Mouse (Mus musculus) forelimb bud, embryonic 11.5 days (tissue): ENCODE measurements around the gene Rsph6a.

ENCODE experiments used
- DNase-seq: peaks from one replicate; pipeline ENCODE4 v3.0.0-alpha.2; 2012; ENCODE audit warnings: low read depth, low spot score

Gene Rsph6a

DNA sequence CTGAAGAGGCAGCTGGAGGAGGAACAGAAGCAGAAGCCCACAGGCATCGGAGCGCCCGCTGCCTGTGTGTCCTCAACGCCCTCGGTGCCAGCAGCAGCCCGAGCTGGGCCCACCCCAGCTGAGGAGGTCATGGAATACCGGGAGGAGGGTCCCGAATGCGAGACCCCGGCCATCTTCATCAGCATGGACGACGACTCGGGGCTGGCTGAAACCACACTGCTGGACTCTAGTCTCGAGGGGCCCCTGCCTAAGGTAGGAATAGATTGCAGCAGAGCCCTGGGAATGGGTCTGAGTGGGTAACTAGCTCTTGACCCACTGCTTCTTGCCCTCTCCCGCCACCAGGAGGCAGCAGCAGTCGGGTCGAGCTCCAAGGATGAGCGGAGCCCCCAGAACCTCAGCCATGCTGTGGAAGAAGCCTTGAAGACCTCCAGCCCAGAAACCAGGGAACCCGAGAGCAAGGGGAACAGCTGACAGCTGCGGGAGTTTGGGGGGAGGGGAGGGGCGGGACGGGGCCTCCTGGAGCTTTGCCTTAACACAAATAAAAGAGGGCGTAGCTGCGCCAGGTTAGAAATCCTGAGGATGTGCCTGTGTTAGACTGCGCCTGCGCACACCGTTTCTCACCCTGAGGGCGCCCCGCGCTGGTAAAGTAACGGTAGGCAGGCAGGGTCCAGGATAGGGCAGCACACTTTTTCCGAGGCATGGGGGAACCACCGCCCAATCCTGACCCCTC is at the start of gene Rsph6a:
TSS of gene Rsph6a (plus strand) at position 644 of the 730 bp plus-strand sequence.
- DNase-seq: peak; percentile 64

DNA sequence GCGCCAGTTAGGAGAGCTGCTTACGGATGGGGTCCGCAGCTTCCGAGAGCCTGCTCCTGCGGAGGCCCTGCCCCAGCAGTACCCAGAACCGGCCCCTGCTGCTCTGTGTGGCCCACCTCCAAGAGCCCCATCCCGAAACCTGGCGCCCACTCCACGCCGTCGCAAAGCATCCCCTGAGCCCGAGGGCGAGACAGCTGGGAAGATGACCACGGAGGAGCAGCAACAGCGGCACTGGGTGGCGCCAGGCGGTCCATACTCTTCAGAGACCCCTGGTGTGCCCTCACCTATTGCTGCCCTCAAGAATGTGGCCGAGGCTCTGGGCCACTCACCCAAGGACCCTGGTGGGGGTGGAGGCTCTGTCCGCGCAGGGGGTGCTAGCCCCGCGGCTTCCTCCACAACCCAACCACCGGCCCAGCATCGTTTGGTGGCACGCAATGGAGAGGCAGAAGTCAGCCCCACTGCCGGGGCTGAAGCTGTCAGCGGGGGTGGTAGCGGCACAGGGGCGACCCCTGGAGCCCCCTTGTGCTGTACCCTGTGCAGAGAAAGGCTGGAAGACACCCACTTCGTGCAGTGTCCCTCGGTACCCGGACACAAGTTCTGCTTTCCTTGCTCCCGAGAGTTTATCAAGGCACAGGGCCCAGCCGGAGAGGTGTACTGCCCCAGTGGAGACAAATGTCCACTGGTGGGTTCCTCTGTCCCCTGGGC is 48.9 kb upstream of the Rsph6a start:
- DNase-seq: no peak

DNA sequence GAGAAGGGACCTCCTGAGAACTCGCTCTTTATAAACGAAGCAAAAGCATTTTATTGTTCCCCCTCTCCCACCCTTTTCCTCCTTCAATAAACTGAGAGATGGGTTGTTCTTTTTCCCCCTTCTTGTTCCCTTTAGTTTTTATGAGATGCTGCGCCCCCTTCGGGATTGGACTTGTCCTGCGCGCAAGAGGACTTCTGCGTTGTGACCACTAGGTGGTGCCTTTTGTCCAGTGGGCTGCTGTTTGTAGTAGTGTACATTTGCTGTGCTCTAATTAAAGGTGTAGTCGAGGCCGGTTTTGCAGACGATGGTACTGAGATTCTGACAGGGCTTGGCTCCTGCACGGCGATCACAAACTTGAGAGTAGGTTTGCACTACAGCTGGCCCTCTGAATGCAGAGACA is 48.0 kb upstream of the Rsph6a start:
- peak; percentile 91 for DNase-seq

DNA sequence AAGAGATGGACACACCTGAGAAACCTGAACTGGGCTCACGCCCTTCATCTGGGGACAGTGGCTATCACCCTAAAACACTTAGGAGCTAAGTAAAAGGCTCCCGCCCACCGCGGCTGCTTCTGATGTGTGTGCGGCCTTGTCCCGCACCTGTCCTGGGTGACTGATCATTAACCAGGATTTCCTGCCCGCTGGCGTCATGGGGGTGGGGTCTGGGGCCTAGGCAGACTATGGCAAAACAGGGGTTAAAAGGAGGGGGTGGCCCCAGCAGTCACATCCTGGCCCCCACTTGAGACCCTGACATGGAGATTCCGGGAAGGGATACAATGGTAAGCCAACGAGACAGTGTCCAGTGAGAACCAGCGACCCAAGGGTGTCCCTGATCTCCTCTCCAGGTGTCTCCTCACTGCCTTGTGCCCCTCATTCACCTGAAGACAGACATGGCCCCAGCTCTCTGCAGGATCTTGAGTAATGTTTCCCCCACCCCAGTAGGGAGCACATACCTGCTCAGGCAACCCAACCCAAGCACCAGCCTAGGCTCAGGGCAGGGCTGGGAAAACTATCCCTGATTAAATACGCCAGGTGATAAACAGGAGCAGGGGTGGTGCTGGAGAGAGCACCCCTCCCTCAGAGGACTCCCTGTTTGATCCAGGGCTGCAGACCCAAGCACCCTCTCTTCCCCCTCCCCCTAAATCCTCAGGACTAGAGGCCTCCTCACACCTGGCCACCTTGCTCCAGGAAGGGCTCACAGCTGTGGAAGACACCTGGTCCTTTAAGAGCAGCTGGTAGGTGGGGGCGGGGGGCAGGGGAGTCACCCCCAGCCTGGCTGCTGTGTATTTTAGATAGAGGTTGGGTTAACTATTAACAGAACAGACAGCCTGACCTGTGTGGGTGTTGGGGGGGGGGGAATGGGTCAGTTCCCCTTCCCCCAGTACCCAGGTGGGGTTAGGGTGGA is 47.2 kb upstream of the Rsph6a start:
- no peak for DNase-seq

DNA sequence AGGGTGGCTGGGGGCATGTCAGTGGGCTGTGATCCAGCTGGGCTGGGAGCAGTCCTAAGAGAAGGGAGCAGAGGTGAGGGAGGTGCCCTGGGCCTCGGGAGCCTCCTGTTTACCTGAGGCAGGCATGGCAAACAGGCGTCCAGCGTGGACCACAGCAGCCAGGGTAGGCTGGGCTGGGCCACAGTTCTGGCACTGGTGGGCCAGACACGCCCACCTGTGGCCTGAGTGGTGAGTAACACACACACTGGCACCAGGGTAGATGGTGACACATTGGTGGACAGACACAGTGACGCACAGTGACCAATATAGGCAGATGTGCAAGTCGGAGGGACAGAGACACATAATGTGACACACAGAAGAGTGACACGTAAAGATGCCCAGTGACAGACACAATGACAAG is 43.9 kb upstream of the Rsph6a start:
- no peak for DNase-seq

DNA sequence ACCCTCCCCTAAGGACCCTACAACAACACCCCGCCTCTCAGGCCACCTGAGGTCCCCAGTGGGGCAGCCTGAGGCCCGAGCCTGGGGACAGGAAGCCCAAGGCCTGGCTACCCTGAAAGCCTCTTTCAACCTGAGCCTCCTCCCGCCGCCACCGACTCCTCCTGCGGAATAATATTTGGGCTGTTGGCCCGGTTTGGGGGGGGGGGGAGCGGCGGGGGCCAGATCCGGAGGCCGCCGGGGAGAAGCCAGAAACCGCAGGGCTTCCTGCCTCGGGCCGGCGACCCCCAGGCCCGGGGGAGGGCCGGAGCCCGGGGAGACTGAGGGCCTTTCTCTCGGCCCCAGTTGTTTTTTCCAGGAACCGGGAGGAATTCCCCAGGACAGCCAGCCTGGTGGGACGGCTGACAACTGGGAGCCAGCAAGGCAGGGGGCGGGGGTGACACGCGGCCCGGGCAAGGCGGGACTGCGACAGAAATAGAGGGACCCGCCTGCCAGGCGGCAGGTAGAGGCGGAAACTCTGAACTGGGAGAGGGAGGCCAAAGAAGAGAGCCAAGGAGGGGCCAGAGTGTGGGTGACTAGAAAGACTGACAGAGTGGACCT is 42.4 kb upstream of the Rsph6a start:
- no peak for DNase-seq

DNA sequence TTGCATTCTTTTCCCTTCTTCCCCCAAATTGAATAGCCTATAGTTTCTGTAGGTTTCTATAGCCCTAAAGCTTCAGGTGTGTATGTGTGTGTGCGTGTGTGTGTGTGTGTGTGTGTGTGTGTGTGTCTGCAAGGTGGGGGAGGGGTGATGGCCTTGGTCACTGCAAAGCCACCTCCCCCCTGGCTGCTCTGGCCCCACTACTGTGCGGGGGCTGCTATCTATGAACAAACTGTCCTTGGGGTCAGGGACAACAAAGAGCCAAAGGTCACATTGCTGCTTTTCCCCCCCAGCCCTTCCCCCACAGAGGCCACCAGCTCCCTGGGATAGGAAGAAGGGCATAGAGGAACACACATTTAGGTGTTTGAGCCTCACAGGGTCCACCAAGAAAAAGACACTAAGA is 41.6 kb upstream of the Rsph6a start:
- DNase-seq: no peak

DNA sequence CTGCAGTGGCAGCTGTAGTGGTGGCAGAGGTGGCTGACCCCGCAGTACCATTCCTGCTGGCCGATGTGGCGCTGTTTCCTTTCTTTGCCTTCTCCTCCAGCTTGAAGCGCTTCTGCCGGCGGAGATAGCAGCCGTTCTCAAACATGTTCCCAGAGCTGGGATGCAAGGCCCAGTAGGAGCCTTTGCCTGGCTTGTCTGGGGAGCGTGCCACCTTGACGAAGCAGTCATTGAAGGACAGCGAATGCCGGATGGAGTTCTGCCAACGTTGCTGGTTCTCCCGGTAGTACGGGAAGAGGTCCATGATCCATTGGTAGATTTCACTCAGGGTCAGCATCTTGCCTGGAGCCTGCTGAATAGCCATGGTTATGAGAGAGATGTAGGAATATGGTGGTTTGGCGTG is 40.0 kb upstream of the Rsph6a start:
- no peak for DNase-seq

DNA sequence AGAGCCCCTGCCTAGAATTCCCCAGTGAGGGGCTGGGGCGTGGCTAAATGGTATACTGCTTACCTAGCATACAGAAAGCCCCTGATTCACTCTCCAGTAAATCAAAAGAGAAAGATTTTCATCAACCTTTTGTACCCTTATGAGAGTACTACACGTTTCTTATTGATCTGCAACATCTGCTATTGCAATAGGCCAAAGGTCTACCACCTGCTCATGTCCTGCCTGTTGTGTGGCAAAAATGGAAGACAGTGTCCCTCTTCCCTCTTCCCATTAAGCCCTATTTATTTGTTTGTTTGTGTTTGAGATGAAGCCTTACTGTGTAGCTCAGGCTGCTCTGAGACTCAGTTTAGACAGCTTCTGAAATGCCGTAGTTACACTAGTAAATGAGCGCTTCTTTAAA is 38.4 kb upstream of the Rsph6a start:
- DNase-seq: no peak

DNA sequence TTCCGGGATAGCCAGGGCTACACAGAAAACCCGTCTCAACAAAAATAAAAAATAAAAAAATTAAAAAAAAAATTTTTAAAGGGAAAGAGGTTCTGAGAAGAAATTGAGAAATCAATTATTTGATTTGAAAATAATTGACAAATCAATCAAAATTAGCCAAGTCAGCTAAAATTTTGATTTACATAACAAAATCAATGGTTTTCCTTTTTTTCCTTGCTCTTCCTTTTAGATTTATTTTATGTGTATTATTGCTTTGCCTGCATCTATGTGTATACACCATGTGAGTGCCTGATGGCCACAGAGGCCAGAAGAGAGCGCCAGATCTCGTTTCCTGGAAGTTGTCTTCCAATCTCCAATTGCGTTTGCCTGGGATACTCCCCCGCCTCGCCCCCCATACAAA is 36.6 kb upstream of the Rsph6a start:
- DNase-seq: no peak

DNA sequence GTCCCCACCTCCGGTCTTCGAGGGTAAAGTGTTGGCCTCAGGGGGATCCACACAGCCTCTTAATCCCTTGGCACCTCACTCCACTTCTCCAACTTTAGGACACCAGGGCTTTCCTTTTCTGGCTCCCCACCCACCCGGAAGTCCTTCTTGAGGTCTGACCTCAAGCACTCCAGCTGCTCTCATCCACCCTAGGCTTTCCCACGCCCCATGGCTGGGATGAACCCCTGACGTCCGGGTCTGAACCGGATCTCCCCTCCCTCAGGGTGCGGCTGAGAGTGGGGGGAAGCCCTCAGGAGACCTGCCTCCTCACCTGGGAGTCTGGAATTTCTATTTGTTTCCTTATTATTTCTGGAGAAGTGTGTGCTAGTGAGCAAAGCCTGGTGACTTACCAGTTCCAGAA is 33.4 kb upstream of the Rsph6a start:
- no peak for DNase-seq

DNA sequence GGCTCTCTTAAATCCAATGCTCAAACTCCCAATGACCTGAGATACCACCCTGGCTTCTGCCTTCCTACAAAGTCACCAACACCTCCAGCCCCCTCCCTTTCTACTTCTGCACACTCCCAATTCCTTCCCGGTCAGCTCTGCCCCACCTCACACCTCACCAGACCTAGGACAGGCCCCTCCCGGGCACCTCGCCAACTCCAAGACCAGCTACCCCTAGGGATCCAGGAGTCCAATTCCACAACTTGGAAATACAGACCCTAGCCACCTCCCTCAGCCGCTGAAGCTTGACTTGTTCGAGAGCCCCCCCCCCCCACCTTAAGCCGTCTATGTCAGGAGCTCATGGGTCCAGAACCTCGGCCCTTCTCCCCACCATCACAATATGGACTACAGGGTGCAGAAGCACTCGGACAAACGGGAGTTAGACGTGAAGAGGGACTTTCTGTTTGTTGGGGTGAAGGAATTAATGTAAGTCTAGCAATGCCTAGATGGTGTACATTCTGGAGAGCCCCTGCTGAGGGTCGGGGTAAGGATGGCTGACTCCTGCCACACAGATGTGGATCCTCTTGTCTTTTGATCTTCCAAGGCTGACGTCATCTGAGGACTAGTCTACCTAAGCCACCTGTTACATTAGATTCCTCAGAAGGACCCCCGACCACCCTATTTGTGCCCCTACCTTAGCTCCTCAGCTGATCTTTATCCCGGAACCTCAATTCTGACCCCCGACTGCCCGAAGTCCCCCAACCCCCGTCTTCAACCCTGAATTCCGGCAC is 32.1 kb upstream of the Rsph6a start:
- no peak for DNase-seq

DNA sequence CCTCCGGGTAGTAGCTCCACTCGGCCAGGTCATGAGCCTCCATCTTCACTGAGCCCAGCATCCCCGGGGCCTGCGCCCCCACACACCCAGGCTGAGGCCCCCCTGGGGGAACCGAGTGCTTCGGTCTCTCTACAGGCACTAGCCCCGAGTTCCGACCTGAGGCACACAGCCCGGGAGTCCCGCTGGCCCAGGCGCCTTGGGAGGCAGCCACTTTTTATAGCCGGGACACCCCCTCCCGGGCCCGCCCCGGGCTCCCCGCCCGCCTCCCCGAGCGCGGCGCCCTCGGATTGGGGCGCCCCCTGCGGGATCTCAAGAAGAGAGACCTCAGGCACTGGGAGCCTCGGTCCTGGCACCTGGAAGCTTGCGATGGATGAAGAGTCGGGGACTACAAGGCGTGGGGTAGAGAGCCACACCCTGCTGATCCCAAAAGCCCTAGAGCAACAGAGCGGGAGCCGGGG is 31.1 kb upstream of the Rsph6a start, which contains the start of gene Foxa3:
TSS of gene Foxa3 (minus strand) at position 182 of the 458 bp plus-strand sequence.
- no peak for DNase-seq

DNA sequence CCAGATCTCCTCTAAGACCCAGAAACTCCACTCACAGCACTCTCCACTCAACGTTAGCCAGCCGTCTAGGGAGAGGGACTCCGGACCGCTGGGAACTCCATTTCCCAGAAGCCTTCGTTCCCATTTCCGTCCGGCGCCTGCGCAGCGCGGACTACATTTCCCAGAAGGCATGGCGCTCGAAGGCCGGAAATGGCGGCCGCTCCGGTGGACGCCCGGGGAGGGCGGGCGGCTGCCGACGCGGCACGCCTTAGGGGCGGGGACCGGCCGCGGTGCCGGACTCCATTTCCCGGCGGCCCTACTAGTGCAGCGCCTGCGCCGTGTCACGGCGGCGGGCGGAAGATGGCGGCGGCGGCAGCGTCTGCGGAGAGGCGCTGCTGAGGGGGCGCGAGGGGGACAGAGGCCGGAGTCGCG is 30.4 kb upstream of the Rsph6a start, which contains the start of gene Sympk:
TSS of gene Sympk (plus strand) at position 282 of the 411 bp plus-strand sequence.
- DNase-seq: peak; percentile 98

DNA sequence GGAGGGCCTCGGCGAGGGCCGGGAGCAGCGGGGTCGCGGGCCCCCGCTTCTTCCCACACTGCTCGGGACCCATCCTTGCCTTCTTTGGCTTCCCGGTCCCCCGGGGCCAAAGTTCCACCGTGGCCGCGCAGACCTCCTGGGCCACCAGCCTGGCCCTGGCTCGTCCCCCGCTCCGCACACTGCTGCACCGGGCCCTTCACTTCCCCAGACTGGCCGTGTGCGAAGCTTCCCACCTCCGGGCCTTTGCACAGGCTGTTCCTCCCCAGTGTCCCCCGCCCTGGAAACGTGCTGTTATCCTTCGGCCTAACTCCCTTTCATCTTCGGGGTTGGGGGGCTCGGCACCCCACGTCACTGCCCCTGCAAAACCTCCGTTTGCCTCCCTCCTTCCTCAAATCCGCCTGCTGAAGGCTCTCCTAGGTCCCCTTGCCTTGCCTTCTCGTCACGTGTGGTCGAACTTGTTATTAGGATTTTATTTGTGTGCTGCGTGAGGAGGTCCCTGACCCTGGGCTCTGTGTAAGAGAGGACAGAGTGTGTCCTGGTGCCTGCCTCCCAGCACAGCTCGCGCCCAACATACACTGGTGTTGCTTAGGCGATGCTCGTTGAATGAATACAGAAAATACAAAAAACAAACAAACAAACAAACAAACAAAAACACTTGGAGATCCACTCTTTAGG is 29.8 kb upstream of the Rsph6a start:
- peak; percentile 29 for DNase-seq

DNA sequence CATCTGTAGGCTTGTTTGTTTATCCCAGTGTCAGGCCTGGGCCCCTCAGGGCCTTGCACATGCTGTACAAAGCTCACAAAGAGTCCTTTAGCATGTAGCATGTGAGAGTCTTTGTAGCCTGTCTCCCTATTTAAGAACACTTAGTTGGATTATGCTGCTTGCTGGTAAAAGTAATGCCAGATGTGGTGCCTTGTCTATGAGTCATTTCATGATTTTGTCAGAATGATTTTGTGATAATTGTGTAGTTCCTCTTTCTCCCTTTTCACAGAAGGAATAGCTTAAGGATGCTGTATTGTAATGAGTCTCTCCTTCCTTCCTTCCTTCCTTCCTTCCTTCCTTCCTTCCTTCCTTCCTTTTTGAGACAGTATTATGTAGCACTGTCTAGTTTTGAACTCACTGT is 26.4 kb upstream of the Rsph6a start:
- no peak for DNase-seq

DNA sequence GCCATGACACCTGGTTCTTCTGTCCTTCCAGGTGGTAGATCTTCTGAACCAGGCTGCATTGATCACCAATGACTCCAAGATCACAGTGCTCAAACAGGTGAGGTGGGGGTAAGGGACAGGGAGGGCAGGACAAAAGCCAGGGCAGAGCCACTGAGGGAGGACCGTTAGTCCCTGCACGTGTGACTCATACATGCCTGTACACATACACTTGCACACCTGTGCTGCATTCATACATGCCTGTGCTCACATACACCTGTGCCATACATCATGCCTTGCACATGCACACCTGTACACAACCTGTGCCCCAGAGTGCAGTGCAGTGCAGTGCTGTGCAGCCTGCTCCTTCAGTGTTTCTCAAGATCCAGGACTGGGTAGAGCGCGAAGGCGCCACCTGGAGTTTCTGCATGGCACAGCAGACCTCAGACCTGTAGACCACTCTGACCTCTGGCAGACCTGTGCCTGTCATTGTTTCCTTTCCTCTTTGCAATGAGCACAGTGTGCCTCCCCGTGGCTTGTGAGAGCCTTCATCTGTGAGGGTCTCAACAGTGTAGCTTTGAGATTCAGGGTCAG is 25.3 kb upstream of the Rsph6a start:
- peak; percentile 71 for DNase-seq

DNA sequence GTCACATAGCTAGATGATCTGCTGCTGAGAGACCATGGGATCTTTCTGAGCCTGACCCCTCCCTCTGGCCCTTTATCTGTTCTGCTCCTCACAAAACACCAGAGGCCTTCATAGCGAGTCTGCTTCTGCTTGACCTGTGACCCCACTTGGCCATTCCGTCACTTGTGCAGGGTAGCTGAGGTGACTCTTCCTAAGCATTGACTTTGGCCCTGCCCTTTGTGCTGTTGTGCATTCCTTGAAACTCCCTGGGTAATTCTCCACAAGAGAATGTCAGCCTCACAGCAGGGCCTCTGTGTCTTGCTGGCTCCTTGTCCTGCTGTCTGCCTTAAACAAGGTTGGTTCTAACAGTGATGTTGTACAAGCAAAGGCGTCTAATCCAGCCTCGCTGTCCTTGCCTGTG is 22.8 kb upstream of the Rsph6a start:
- DNase-seq: no peak

DNA sequence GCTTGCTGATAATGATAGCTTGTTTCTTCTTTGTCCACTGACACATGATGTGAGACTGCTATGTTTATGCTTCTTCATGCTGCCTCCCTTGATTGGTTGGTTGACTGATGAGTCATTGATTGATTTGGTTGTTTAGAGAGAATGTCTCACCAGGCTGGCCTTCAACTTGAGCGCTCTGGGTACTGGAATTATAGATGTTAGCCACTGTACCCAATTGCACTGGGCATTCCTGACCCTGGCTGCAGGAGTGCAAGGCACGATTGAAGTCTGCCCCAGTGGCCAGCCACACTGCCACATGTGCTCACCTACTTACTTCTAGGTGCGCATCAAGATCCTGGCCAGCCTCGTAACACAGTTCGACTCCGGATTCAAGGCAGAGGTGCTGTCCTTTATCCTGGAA is 9.9 kb upstream of the Rsph6a start:
- no peak for DNase-seq
